Comparison of ENCODE assay signal across 8 mouse cellular contexts in the genomic region with DNA sequence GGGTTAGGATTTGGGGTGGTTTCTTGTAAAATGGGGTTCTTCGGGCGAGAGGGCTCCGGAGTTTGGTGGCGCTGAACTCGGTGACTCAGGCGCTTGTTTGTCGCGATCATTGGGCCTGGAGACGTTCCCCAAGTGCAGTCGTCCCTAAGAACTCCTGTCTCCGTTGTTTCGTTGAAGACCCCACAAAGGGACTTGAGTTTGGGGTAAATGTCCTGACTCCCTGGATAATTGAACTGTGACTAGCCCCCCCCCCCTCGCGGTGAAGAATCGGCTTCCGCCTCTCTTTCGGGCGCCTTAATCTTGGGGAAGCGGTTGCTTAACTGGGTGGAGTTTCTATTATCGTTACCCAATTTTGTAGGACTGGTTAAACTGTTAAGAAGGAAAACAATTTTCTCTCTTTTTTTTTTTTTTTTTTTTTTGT. TPM values are rescaled to one million over a fixed set of nuclear protein-coding genes. Genes with fewer than 3 reads are reported as not detected.
A peak's percentile ranks its signal among the peaks of the same experiment; 100 is the strongest.
DNase-seq lines count a peak whose midpoint lies in the region; ATAC-seq and TF ChIP-seq lines count a peak whose summit lies in the region.

No protein-coding gene starts in this region.

- H3K79me2 ChIP-seq in CH12.LX (replicated peaks; ENCODE audit: control insufficient read depth, extremely low read depth, insufficient read depth, poor library complexity, severe bottlenecking): peaks cover 57% of the 10 kb centered on the region

- H3K27me3 ChIP-seq in CH12.LX (replicated peaks): no peaks in the 10 kb centered on the region
- no peaks in the 10 kb centered on the region for H3K27me3 ChIP-seq in embryonic facial prominence, embryonic 13.5 days

- ATAC-seq in embryonic facial prominence, embryonic 13.5 days (ENCODE audit: insufficient number of reproducible peaks, insufficient read depth, low FRiP score, low TSS enrichment, low read depth): 0 out of 2 replicates have a peak, but pooled peaks have one; percentile 4

- intact Hi-C loops in left cerebral cortex, postnatal 14 days (cut with DNase I): no loop called here

- peak overlapping the region; percentile 46; the same call in 1 of the 2 replicates for H3K27ac ChIP-seq in CH12.LX (ENCODE audit: insufficient read depth, low read depth)
- H3K27ac ChIP-seq in embryonic facial prominence, embryonic 13.5 days: peak overlapping the region; percentile 92

- H3K9ac ChIP-seq in CH12.LX (ENCODE audit: insufficient read depth, low read depth): peak overlapping the region; percentile 100
- H3K9ac ChIP-seq in embryonic facial prominence, embryonic 13.5 days: peak overlapping the region; percentile 99

- H3K4me3 ChIP-seq in CH12.LX (replicated peaks in 1 of 3; ENCODE audit: low read depth in 2 of 3, low read length in 2 of 3, poor library complexity in 1 of 3): peak overlapping the region; percentile 76 to 91 (median 88)
- H3K4me3 ChIP-seq in embryonic facial prominence, embryonic 13.5 days: peak overlapping the region; percentile 94

- under 1% methylated on average over 20 of the region's 20 CpGs for WGBS in embryonic facial prominence, embryonic 13.5 days

- no peaks in the 10 kb centered on the region for H3K9me3 ChIP-seq in CH12.LX (replicated peaks; ENCODE audit: low read length)
- no peaks in the 10 kb centered on the region for H3K9me3 ChIP-seq in embryonic facial prominence, embryonic 13.5 days

- in situ Hi-C loops in CH12.LX (cut with MboI; ENCODE audit: low pct_ligation_motif_present, low pct_unique_long_range_greater_than_20kb, low sequenced_read_pairs): no loop called here

- dilution Hi-C loops in CH12.LX (cut with MboI; ENCODE audit: extremely low pct_ligation_motif_present, extremely low pct_unique_long_range_greater_than_20kb, low sequenced_read_pairs): no loop called here

- DNase-seq in gastrocnemius, adult 18-20 months (ENCODE audit: low spot score): peak; percentile 24
- DNase-seq in gastrocnemius, adult 8-10 months (ENCODE audit: low spot score in 2 of 2): no peak
- peak; percentile 56 for DNase-seq in CH12.LX (ENCODE audit: extremely low read depth)
- peak; percentile 83 for DNase-seq in induced T-regulatory cell, adult 2 months (ENCODE audit: low read depth)
- peak; percentile 66 for DNase-seq in lung, postnatal 36 days
- DNase-seq in thymus, postnatal 4 days: peak; percentile 62
- no peak for DNase-seq in left cerebral cortex, postnatal 14 days (ENCODE audit: low spot score in 2 of 2)

- TF ChIP-seq EP300 in CH12.LX (IDR thresholded peaks at IDR 0.05; ENCODE audit: low read length): no peak

- no peak for TF ChIP-seq CTCF in CH12.LX (conservative IDR thresholded peaks at IDR 0.05 in 1 of 2, IDR thresholded peaks at IDR 0.05 in 1 of 2; ENCODE audit: low read depth in 2 of 2, low read length in 2 of 2)

- no peak for TF ChIP-seq RAD21 in CH12.LX (IDR thresholded peaks at IDR 0.05; ENCODE audit: low read depth, low read length)

- H3K36me3 ChIP-seq in CH12.LX (replicated peaks in 1 of 2; ENCODE audit: control insufficient read depth in 1 of 2, insufficient read depth in 1 of 2, low read length in 1 of 2): peaks cover 16 to 38% of the 10 kb centered on the region in 2 experiments
- H3K36me3 ChIP-seq in embryonic facial prominence, embryonic 13.5 days: peaks cover 27% of the 10 kb centered on the region

- no peak for TF ChIP-seq POLR2A in CH12.LX (IDR thresholded peaks at IDR 0.05; ENCODE audit: low read depth, low read length)

- H3K4me1 ChIP-seq in CH12.LX (ENCODE audit: control insufficient read depth in 1 of 2, insufficient read depth in 2 of 2): peaks cover 3 to 30% of the 10 kb centered on the region in 2 experiments; a peak in 3 of 4 replicates
- peaks cover 21% of the 10 kb centered on the region for H3K4me1 ChIP-seq in embryonic facial prominence, embryonic 13.5 days

- H3K4me2 ChIP-seq in CH12.LX (ENCODE audit: insufficient read depth, low read depth, poor library complexity, severe bottlenecking): no peak overlapping the region
- H3K4me2 ChIP-seq in embryonic facial prominence, embryonic 13.5 days: peak overlapping the region; percentile 65

TF ChIP-seq in CH12.LX, 34 proteins besides CTCF, POLR2A, EP300 and RAD21:
- no peak for TF ChIP-seq PAX5 (IDR thresholded peaks at IDR 0.05; ENCODE audit: low read length)
- no peak for TF ChIP-seq USF2 (conservative IDR thresholded peaks at IDR 0.05; ENCODE audit: low read depth, low read length)
- TF ChIP-seq MAX (IDR thresholded peaks at IDR 0.05; ENCODE audit: low read length): no peak
- TF ChIP-seq CHD2 (IDR thresholded peaks at IDR 0.05; ENCODE audit: low read length): no peak
- no peak for TF ChIP-seq MEF2A (IDR thresholded peaks at IDR 0.05; ENCODE audit: borderline replicate concordance, low read depth, low read length)
- TF ChIP-seq ELF1 (IDR thresholded peaks at IDR 0.05; ENCODE audit: low read depth, low read length): peak; percentile 40; the same call in 1 of the 2 replicates
- TF ChIP-seq BHLHE40 (IDR thresholded peaks at IDR 0.05; ENCODE audit: low read depth, low read length): no peak
- TF ChIP-seq RCOR1 (conservative IDR thresholded peaks at IDR 0.05; ENCODE audit: low read depth, low read length): no peak
- 0 out of 2 replicates have a peak, but pooled peaks have one; percentile 20 for TF ChIP-seq SIN3A (IDR thresholded peaks at IDR 0.05; ENCODE audit: low read length)
- peak; percentile 59; the same call in 1 of the 2 replicates for TF ChIP-seq MAZ (IDR thresholded peaks at IDR 0.05; ENCODE audit: low read depth, low read length)
TF ChIP-seq in CH12.LX: peak in this region for 3.

RNA-seq across cellular contexts. Expression of a gene that starts 0.6 kb away (rescaled TPM):
- total RNA-seq in gastrocnemius, adult 18-20 months (2021): 10 to 100 TPM; 55.4 to 55.5 TPM
- total RNA-seq in gastrocnemius, adult 8-10 months (2022): 10 to 100 TPM; 44.1 to 54.0 (median 49.2) TPM
- total RNA-seq in CH12.LX (2012; rRNA removed): 137 and 185 TPM in 2 replicates
- total RNA-seq in CH12.LX (2014; rRNA removed): 296 and 345 TPM in 2 replicates
- polyA plus RNA-seq in CH12.LX (2012; ENCODE audit: insufficient read length, low read depth): 196 and 231 TPM in 2 replicates
- polyA plus RNA-seq in embryonic facial prominence, embryonic 13.5 days (2015; fragmentation: Nextera tagmentation; extraction: Ambion mirVana): 258 and 268 TPM in 2 replicates
- total RNA-seq in left cerebral cortex, postnatal 14 days (2021): 100 to 1,000 TPM; 140 to 143 TPM

RNA-seq across cellular contexts. Expression of a gene that starts 5.8 kb away (rescaled TPM):
- total RNA-seq in gastrocnemius, adult 18-20 months (2021): 10 to 100 TPM; 34.3 to 35.0 TPM
- 10 to 100 TPM; 37.6 to 46.1 (median 42.1) TPM for total RNA-seq in gastrocnemius, adult 8-10 months (2022)
- total RNA-seq in CH12.LX (2012; rRNA removed) (11.5 and 12.7 TPM in 2 replicates), CH12.LX (2014; rRNA removed) (19.7 and 22.2 TPM in 2 replicates)
- polyA plus RNA-seq in CH12.LX (2012; ENCODE audit: insufficient read length, low read depth): 15.0 and 19.4 TPM in 2 replicates
- polyA plus RNA-seq in embryonic facial prominence, embryonic 13.5 days (2015; fragmentation: Nextera tagmentation; extraction: Ambion mirVana): 25.4 and 28.0 TPM in 2 replicates
- 10 to 100 TPM; 48.4 to 50.3 TPM for total RNA-seq in left cerebral cortex, postnatal 14 days (2021)

RNA-seq across cellular contexts. Expression of a gene that starts 44.8 kb away (rescaled TPM):
- 100 to 1,000 TPM; 147 to 154 TPM for total RNA-seq in gastrocnemius, adult 18-20 months (2021)
- total RNA-seq in gastrocnemius, adult 8-10 months (2022): 100 to 1,000 TPM; 141 to 162 (median 148) TPM
- total RNA-seq in CH12.LX (2012; rRNA removed): 141 and 157 TPM in 2 replicates
- 105 and 116 TPM in 2 replicates for total RNA-seq in CH12.LX (2014; rRNA removed)
- 179 and 191 TPM in 2 replicates for polyA plus RNA-seq in CH12.LX (2012; ENCODE audit: insufficient read length, low read depth)
- polyA plus RNA-seq in embryonic facial prominence, embryonic 13.5 days (2015; fragmentation: Nextera tagmentation; extraction: Ambion mirVana): 288 and 317 TPM in 2 replicates
- total RNA-seq in left cerebral cortex, postnatal 14 days (2021): 100 to 1,000 TPM in 1 of 2 experiments, 10 to 100 TPM in 1; 99.3 to 100 TPM

Comparison
In these comparisons a context has a peak if more than half of its experiments do, and no peak if none do; other contexts are left out.
1. DNase-seq: peak in gastrocnemius, adult 18-20 months (single experiment), CH12.LX (single experiment), induced T-regulatory cell, adult 2 months (single experiment), lung, postnatal 36 days (single experiment) and thymus, postnatal 4 days (single experiment); none in gastrocnemius, adult 8-10 months (0 of 2) and left cerebral cortex, postnatal 14 days (0 of 2).